Mouse (Mus musculus) thymus, postnatal 0 days (tissue): Measurements from ENCODE around the gene Kcnj10. TPM values are rescaled to one million over a fixed set of nuclear protein-coding genes. Genes with fewer than 3 reads are reported as not detected.

Experiments used
- DNase-seq: peaks from one replicate; pipeline ENCODE4 v3.0.0-alpha.2; 2015; ENCODE audit warnings: low spot score
- polyA plus RNA-seq: library from polyadenylated mRNA; unstranded; fragments of >200 nt; fragmentation: Nextera tagmentation; extraction: Ambion mirVana; gene quantifications from 2 replicates; pipeline ENCODE4 v1.2.1, GENCODE M21; 2015

Gene Kcnj10
- polyA plus RNA-seq, 1 experiment from 2014 or later: 0.17 TPM

DNA sequence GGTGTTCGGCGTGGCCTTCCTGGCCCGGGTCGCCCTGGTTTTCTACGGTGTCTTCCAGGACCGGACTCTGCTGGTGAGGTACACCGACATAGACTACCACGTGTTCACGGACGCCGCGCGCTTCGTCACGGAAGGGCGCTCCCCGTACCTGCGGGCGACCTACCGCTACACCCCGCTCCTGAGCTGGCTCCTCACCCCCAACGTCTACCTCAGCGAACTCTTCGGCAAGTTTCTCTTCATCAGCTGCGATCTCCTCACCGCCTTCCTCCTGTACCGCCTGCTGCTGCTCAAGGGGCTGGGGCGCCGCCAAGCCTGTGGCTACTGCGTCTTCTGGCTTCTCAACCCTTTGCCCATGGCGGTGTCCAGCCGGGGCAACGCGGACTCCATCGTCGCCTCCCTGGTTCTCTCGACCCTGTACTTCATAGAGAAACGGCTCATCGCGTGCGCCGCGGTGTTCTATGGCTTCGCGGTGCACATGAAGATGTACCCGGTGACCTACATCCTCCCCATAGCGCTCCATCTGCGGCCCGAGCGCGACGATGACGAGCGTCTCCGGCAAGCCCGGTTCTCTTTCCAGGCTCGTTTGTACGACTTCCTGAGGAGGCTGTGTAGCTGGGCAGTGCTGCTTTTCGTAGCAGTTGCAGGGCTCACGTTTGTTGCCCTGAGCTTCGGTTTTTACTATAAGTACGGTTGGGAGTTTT lies 35.9 kb downstream of the Kcnj10 start:
- peak; percentile 67 for DNase-seq

DNA sequence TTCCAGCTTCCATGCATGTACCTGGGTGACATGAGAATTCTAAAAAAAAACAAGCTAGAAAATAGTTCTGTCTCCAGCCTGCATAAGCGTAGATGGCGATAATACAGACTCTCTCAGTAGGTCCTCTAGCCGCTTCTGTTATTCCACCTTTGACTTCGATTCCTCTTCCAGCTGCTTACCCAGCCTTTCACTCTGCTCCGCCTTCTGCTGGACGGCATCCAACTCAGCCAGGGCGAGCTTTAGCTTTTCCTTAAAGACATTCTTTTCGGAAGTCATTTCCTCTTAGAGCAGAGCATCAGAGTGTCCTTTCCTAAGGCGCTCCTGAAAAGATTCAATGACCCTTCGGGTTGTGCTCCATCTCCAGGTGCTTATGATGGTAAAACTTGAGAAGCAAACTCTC lies 39.1 kb downstream of the Kcnj10 start:
- DNase-seq: no peak

DNA sequence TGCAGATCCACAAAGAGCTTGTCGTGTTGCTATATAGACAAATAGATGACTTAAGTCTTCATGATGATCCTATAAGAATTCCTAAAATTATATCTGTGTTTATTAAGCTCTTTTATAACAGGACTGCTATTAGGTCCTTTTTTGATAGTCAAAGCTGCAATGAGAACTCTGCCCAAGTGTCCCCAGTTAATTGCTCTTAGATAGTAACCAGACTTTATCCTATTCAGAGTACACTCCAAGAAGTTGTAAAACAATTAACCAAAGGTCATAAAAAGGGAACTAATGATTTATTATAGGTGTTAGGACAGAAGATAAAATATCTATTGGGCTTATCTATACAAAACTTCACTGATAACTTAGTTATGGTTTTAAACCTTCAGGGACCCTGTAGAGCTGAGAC lies 41.1 kb downstream of the Kcnj10 start:
- DNase-seq: no peak

DNA sequence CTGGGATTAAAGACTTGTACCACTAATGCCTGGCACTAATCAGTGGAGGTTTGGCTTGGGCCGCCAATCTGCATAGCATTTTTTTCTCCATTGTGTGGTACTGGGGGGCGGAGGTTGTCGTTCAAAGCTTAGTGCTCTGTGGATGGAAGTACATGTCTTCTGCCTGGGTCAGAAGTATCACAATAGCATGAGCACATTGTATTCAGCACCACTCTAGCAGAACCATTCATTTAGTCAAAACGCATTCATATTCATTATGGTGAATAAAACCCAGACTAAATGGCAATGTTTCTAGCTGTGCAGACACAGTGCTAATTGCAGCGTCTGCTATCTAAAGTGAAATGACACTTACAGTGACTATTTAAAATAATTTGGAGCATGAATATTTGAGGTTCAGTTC lies 46.2 kb downstream of the Kcnj10 start:
- no peak for DNase-seq

DNA sequence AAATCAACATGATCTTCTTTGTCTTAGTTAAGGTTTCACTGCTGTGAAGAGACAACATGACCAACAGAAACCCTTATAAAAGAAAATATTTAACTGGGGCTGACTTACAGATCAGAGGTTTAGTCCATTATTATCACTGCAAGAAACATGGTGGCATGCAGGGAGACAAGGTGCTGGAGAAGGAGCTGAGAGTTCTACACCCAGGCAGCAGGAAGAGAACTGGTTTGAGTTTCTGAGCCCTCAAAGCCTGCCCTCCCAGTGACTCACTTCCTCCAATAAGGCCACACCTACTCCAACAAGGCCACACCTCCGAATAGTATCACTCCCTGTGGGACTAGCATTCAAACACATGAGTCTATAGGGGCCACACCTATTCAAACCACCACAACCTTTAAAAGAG lies 49.8 kb downstream of the Kcnj10 start:
- DNase-seq: no peak

DNA sequence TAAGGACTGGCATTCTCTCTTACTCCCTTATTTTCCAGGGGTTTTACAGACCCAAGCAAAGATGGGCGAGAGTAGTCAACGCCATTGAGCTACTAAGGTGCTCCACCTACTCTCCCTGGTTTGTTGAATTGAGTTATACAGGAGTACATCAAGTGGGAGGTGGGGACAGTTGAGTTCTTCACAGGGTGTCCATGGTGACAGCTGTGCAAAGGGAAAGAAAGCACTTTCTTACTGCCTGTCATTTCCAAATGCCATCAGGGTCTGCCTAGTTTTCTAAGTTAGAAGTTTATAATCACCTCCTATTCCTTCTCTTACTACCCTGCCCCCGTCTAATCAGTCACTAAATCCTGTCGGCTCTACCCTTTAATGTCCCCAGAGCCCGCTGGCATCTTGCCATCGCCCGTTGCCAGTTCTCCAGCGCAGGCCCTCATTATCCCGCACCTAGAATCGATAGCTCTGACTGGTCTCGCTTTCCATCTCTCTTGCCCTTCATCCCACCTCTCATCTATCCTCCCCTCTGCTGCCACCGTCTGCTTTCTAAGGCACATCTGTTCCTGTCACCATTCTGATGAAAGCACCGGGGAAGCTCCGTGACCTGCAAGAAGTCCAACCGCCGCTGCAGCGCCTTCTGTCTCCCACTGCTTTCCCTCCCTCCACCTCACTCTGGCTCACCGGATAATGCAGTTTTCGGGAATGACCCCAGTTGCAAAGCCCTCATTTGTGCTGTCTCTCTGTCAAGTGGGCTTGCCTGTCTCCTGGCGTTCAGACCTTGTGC lies 51.0 kb downstream of the Kcnj10 start:
- DNase-seq: no peak

DNA sequence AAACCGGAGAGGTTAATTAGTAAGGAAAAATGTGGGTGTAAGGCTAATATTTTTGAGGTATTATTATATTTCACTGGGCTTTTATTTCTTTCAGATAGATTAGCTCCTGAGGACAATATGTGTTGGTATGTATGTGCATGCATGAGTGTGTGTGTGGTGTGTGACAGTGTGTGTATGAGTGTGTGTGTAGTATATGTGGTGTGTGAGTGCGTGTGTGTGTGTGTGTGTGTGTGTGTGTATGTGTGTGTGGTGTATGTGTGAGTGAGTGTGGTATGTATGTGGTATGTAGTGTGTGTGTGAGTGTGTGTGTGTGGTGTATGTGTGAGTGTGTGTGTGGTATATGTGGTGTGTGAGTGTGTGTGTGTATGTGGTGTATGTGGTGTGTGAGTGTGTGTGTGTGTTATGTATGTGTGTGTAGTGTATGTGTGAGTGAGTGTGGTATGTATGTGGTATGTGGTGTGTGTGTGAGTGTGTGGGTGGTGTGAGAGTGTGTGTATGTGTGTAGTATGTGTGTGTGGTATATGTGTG lies 51.7 kb downstream of the Kcnj10 start:
- DNase-seq: no peak

DNA sequence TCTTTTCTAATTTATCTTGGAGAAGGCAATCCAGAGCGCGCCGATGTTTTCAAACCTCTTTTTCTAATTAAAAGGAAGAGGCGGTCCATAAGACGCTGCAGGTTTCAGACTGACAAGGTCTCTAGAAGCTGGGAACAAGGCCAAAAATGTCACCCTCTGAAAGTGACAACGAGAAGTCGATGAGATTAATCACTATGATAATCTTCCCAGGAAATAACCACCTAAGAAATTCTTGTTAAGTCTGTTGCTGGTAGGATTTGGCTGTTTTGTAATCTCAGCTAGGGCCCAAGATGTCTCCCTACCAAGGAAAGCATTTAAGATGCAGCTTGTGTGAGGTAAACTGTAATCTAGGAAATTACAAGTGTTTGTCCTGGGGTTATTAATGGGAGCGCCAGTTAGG lies 52.7 kb downstream of the Kcnj10 start:
- DNase-seq: no peak

DNA sequence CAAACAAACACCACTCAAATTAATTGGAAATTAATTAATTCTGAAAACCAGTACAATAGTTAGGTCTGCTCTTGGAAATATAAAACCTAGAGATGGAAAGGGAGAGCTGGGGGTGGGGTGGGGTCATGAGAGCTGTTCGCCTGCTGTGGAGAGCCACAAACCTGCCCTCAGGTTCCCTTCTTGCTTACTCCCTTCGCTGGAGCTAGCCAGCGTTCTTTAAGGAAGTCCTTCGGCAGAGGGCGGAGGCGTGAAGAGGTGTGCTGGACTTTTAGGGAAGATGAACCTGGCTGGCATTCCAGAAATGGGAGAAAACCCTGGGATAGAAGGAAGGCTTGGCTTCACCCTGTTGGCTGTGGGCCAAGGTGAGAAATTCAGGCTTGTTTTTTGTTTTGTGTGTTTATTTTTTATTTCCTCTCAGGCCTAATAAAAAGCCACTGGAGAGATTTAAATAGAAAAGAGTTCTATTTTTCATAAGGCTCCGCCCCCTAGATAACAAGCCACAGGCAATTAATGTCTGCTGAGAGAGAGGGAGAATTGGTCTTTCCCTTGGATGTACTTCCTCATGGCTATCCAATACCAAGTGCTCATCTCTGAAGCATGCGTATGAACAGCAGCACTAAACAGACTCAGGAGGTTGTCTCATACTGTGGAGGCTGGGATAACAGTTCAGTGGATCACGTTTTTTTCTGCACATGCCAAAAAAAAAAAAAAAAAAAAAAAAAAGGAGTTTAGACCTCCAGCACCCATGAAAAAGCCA lies 56.2 kb downstream of the Kcnj10 start:
- no peak for DNase-seq

DNA sequence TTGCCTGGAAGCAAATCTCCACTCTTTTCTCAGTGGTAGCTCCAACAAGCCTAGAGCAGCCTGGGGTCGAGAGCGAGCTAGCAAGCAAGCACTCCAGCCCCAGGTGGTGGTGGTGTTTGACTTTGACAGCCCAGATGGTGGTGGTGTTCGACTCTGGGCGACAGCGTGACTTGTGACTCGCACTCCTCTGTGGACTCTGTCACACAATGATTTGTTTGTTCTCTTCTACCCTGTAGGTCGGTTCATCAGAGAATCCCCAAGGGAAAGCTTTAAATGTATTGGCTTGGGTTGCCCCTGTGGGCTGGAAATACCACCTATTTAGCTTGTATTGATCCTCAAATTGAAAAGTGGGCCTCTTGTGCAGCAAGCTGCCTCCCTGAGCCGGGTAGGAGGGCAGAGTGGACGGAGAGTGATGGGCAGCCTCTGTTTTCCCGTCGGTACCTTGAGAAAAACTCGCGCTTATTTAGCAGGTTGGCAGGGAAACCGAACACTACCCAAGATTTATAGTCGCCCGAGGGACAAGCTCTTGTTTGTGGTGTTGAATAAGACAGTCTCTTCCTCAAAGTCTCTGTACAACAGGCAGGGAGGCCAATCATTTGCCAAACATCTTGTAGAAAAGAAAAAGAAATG lies 65.2 kb downstream of the Kcnj10 start:
- no peak for DNase-seq

DNA sequence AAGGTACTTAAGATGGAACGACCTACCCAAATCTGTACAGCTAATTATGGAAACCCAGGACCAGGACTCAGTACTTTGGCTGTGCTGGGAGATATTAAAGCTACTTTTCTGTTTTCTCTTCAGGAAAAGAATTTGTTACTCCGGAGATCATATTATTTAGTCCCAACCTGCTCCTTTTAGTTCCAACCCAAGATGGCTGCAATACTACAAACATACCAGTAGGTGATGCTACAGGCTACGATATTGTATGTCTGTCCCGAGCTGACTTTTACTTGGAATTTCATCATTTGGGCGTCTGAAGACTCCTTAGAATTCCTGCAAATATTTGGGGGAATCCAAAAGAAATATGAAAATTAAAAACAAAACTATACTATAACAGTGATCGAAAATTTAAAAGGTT lies 68.0 kb downstream of the Kcnj10 start:
- DNase-seq: peak; percentile 50

DNA sequence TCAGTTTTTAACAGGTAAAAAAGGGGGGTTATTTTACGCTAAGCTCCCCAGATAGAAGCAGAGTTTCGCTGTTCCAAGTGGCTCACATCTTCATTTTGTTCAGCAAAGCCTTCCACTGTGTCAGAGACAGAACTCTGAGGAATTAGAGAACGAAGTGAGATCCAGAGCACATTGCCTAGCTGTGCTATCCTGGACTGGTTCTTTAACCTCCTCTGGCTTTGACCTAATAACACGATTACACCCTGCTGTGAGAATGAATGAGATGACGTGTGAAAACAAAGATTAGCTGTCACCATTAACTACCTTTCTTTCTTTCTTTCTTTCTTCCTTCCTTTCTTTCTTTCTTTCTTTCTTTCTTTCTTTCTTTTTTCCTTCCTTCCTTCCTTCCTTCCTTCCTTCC lies 68.4 kb downstream of the Kcnj10 start:
- DNase-seq: no peak

DNA sequence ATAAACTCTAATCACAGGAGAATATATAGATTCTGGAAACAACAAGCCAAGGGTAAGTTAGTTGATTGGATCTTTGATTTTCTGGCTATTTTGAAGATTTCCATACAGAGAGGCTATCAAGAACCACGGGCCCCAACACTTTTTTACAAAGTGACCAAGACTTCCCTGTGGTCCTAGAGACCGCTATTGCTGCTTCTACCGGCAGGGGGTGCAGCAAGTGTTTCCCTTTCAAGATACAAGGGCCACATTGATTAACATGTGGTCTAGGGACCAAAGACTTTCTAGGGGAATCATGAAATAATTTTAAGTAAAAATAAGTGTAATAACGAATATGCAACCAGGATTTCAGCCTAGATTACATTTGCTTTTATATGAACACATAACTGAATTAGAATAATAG lies 69.8 kb downstream of the Kcnj10 start:
- DNase-seq: peak; percentile 29

DNA sequence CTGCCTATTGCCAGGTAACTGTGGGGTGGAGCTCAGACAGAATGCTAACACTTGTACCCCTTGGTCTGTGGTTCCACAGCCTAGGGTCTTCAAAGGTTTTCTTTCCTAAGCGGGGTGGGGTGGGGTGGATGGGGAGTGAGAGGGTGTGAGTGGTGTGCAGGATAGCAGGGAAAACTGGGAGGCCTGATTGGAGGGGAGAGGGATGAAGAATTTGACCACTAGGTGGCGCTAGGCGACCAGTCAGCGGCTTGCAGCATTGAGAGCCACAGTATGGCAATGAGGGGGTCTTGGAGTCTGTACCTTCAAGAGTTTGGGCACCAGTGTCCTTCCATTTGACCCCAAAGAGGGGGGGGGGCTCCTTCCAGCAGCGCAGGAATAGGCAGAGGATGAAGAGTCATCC lies 71.2 kb downstream of the Kcnj10 start:
- peak; percentile 48 for DNase-seq

DNA sequence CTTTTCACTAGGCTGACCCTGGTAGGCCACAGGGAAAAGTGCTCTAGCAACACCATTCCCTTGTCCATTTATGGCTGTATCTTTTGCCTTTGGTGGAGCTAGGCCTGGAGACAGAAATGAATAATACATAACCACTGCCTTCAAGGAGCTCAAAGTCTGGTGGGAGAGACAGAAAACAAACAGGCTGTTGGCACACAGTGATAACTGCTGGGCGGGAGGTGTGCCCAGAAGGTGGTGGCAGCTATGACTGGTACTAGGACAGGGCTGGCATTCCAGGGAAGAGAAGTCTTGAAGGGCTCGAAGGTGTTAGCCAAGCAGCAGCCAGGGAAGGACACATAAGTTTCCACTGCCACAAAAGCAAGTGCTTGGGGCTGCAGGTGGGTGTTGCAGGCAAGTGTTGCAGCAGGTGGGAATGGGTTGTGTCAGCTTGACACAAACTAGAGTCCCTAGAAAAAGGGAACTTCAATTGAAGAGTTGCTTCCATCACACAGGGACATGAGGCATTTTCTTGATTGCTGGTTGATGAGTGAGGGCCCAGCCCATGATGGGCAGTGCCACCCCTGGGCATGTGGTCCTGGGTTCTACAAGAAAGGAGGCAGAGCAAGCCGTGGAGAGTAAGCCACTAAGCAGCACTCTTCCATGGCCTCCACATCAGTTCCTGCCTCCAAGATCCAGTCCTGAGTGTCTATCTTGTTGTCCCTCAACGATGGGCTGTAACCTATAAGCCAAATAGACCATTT lies 72.7 kb downstream of the Kcnj10 start:
- no peak for DNase-seq

DNA sequence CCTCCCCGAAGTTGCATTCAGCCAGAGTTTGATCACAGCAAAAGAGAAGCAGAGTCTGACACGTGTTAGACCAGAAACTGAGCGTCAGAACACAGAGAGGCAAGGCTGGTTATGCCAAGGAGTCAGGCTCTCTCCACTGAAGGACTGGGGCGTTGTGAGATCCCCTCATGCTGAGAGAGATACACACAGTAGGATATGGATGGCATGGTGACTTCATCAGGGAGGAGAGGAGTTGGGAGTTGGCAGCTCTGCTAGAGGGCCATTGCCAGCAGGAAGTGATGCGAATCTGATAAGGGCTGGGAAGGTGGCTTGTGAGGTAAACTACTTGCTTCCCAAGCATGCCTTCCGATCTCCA lies 73.2 kb downstream of the Kcnj10 start:
- DNase-seq: no peak

DNA sequence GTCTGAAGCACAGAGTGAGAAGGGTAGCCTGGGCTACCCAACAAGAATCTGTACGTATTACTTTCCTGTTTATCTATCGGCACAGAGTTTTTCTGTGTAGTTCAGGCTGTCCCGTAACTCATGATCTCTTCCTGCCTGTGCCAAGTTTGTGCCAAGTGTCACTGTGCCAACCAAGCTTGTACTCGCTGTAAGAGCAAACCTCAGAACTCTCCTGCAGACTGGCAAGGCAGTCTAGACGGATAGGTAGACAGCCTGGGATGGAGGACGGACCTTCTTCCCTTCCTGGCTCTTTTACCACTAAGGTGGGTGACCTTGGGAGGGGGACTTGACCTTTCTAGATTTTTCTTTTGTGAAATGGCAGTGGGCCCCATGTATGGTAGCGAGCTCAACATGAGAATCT lies 74.1 kb downstream of the Kcnj10 start:
- DNase-seq: no peak

DNA sequence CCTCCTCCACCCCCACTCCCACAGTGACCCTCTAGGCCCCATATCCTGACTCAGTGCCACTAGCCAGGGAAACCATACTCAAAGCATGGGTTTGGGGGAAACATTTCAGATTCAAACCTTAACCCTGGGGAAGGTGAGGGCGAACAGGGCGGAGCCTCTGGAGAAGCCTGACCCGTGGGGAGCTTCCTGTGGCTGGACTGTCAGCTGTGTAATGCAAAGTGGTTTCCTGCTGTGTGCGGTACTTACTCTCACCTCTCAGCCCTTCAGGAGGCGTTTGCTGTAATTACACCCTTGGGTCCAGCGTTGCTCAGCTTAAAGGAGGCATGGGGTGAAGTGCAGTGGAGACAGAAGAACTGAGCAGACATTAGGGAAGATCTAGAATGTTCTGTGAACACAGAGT lies 77.2 kb downstream of the Kcnj10 start:
- no peak for DNase-seq

DNA sequence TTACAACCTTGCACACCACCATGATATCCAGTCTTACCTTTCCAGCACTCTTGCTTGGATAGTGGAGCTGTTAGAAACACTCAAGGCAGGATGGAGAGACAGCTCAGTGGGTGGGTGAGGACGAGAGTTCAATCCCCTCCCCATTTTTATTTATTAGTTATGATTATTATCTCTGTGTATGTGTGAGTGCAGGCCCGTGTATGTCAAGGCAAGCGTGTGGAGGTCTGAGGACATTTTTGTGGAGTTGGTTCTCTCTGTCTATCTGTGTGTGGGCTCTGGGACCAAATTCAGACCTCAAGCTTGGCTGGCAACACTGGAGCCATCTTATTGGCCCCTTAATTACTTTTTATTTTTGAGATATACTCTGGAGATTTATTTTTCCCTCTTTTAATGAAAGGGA lies 77.6 kb downstream of the Kcnj10 start:
- no peak for DNase-seq

DNA sequence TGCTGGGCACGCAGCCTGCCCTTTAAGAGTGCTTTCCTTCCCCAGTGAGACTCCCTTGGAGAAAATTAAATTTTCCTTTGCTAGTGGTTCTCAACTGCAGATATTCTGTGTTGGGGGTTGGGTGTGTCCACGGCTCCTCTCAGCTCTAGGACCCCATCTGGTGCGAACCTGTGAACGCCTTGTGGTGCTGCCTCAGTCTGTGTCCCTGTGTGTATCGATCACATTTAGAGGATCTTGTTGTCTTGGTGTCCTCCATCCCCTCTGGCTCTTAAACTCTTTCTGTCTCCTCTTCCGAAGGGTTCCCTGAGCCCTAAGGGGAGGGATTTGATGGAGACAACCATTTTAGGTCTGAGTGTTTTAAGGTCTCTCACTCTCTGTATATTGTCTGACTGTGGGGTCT lies 79.2 kb downstream of the Kcnj10 start:
- no peak for DNase-seq

DNA sequence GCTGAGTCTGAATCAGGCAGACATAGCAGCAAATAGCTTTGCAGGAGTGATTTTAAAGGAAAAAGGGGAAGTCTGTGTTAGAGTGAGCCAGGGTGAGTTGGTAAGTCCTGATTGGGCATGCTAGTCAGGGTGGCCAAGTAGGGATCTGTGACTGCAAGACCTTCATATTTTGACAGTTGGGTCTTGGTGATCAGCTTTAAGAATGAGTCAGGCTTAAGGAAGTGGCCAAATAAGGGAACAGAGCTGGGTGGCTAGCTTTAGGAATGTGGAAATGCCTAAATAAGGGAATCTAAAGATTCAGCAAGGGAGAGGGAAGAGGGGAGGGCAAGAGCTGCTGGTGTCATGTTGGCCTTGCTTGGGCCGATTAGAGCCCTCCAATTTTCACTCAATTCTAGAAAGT lies 82.4 kb downstream of the Kcnj10 start:
- no peak for DNase-seq
